9 mouse cellular contexts compared by ENCODE assay signal in genomic region chr11:96696842-96697455, GRCm38 (mm10).
DNase-seq lines count a peak whose midpoint lies in the region; ATAC-seq and TF ChIP-seq lines count a peak whose summit lies in the region.
"Had no signal": no experiment of that assay in that cellular context is flagged by ENCODE, and none has a peak within 500 bp of the region (broad histone marks: within the 10 kb centered on the region; RNA-seq: fewer than 3 reads in every experiment).

No protein-coding gene starts in this region.

- peaks cover 6 to 14% of the 10 kb centered on the region in 2 experiments; a peak in 3 of 4 replicates for H3K4me1 ChIP-seq in ES-E14 (ENCODE audit: control insufficient read depth in 2 of 2, insufficient read depth in 2 of 2, low read length in 2 of 2, poor library complexity in 1 of 2)
- peaks cover 23% of the 10 kb centered on the region for H3K4me1 ChIP-seq in midbrain, embryonic 12.5 days
- H3K4me1 ChIP-seq in forebrain, embryonic 15.5 days: no peaks in the 10 kb centered on the region

- peak overlapping the region; percentile 24; the same call in 1 of the 2 replicates for H3K27ac ChIP-seq in ES-E14 (ENCODE audit: insufficient read depth, low read depth, low read length, poor library complexity, severe bottlenecking)
- 0 out of 2 replicates have a peak overlapping the region, but pooled peaks have one; percentile 20 for H3K27ac ChIP-seq in midbrain, embryonic 12.5 days (replicated peaks)
- no peak overlapping the region for H3K27ac ChIP-seq in forebrain, embryonic 15.5 days (replicated peaks)

- H3K4me3 ChIP-seq in ES-E14 (ENCODE audit: insufficient read depth in 1 of 2, low read depth in 1 of 2, low read length in 2 of 2, poor library complexity in 1 of 2, severe bottlenecking in 1 of 2): no peak overlapping the region
- no peak overlapping the region for H3K4me3 ChIP-seq in midbrain, embryonic 12.5 days
- no peak overlapping the region for H3K4me3 ChIP-seq in forebrain, embryonic 15.5 days

- DNase-seq in cerebellum, adult 9-11 months: peak; percentile 7
- no peak for DNase-seq in cerebellum, adult 8-10 months
- DNase-seq in ES-E14 (ENCODE audit: low read depth, low spot score): peak; percentile 84
- no peak for DNase-seq in layer of hippocampus, postnatal 10 days (ENCODE audit: low spot score in 2 of 2)
- DNase-seq in right cerebral cortex, postnatal 25 days: no peak

- H3K4me2 ChIP-seq in midbrain, embryonic 12.5 days (replicated peaks): no peak overlapping the region; the same call in 1 of the 2 replicates
- no peak overlapping the region for H3K4me2 ChIP-seq in forebrain, embryonic 15.5 days (replicated peaks)

- no peak overlapping the region for H3K9ac ChIP-seq in ES-E14 (ENCODE audit: insufficient read depth, low read depth, low read length, poor library complexity, severe bottlenecking)
- no peak overlapping the region for H3K9ac ChIP-seq in midbrain, embryonic 12.5 days (replicated peaks)
- H3K9ac ChIP-seq in forebrain, embryonic 15.5 days (replicated peaks): no peak overlapping the region

- peak; percentile 50 for ATAC-seq in inflammation-experienced regulatory T-cells, adult 6 months
- no peak for ATAC-seq in midbrain, embryonic 12.5 days (ENCODE audit: low FRiP score, low read depth)
- no peak for ATAC-seq in forebrain, embryonic 15.5 days (replicated peaks)
- ATAC-seq: Patski had no signal

- in situ Hi-C loops in ES-E14 (cut with MboI; ENCODE audit: low sequenced_read_pairs in 2 of 2, unreplicated experiment in 2 of 2): no loop called here

- no peaks in the 10 kb centered on the region for H3K27me3 ChIP-seq in midbrain, embryonic 12.5 days
- H3K27me3 ChIP-seq in forebrain, embryonic 15.5 days: no peaks in the 10 kb centered on the region
- H3K27me3 ChIP-seq: Patski had no signal

- 20% methylated on average over 7 of the region's 7 CpGs for WGBS in midbrain, embryonic 12.5 days
- 36% methylated on average over 7 of the region's 7 CpGs for WGBS in forebrain, embryonic 15.5 days

- H3K36me3 ChIP-seq in ES-E14 (ENCODE audit: control insufficient read depth, insufficient read depth, low read length, poor library complexity, severe bottlenecking): no peaks in the 10 kb centered on the region
- H3K36me3 ChIP-seq in midbrain, embryonic 12.5 days: no peaks in the 10 kb centered on the region
- no peaks in the 10 kb centered on the region for H3K36me3 ChIP-seq in forebrain, embryonic 15.5 days

- no peaks in the 10 kb centered on the region for H3K9me3 ChIP-seq in ES-E14 (ENCODE audit: control insufficient read depth, insufficient read depth, low read depth, low read length)
- H3K9me3 ChIP-seq in midbrain, embryonic 12.5 days: no peaks in the 10 kb centered on the region
- no peaks in the 10 kb centered on the region for H3K9me3 ChIP-seq in forebrain, embryonic 15.5 days

TF ChIP-seq in ES-E14, 5 proteins besides CTCF, POLR2A, EP300 and RAD21:
- no peak for TF ChIP-seq ZC3H11A (IDR thresholded peaks at IDR 0.05; ENCODE audit: borderline replicate concordance, low read depth, low read length)
- 0 out of 2 replicates have a peak, but pooled peaks have one; percentile 38 for TF ChIP-seq HCFC1 (IDR thresholded peaks at IDR 0.05; ENCODE audit: borderline replicate concordance, insufficient read depth, low read length)
- no peak for TF ChIP-seq MAFK (IDR thresholded peaks at IDR 0.05; ENCODE audit: insufficient read depth, low read depth, low read length)
- peak; percentile 92 for TF ChIP-seq ZNF384 (IDR thresholded peaks at IDR 0.05; ENCODE audit: low read depth, low read length)

Comparison
In these comparisons a context has a peak if more than half of its experiments do, and no peak if none do; other contexts are left out.
1. DNase-seq: peak in cerebellum, adult 9-11 months (single experiment) and ES-E14 (single experiment); none in cerebellum, adult 8-10 months (single experiment), layer of hippocampus, postnatal 10 days (0 of 2) and right cerebral cortex, postnatal 25 days (single experiment).